Mouse (Mus musculus) midbrain, embryonic 13.5 days (tissue): ENCODE data around the gene Tlx3. TPM values are rescaled to one million over a fixed set of nuclear protein-coding genes. Genes with fewer than 3 reads are reported as not detected.

Experiments used
- ATAC-seq: fragments of 200-750 bp; cut with Nextera tagmentation; 2 replicates; pipeline ENCODE4 v1.8.0; 2017; ENCODE audit warnings: mild to moderate bottlenecking, moderate TSS enrichment, moderate library complexity
- H3K27ac ChIP-seq: fragments of 300-500 bp; sonication (generic); 2 replicates; pipeline ENCODE4 v1.5.1; 2015; ENCODE audit warnings: inconsistent platforms, mild to moderate bottlenecking, moderate library complexity
- H3K27me3 ChIP-seq: fragments of 300-500 bp; sonication (generic); 2 replicates; pipeline ENCODE4 v1.6.1; 2015; ENCODE audit warnings: mild to moderate bottlenecking, inconsistent platforms
- H3K36me3 ChIP-seq: fragments of 300-500 bp; sonication (generic); 2 replicates; pipeline ENCODE4 v1.6.1; 2015; ENCODE audit warnings: mild to moderate bottlenecking, inconsistent platforms
- H3K4me1 ChIP-seq: fragments of 300-500 bp; sonication (generic); replicated peaks from 2 replicates; pipeline ENCODE4 v1.6.1; 2015; ENCODE audit warnings: inconsistent platforms
- H3K4me2 ChIP-seq: fragments of 300-500 bp; sonication (generic); replicated peaks from 2 replicates; pipeline ENCODE4 v1.6.1; 2015; ENCODE audit warnings: moderate library complexity, mild to moderate bottlenecking, inconsistent platforms
- H3K4me3 ChIP-seq: fragments of 300-500 bp; sonication (generic); replicated peaks from 2 replicates; pipeline ENCODE4 v1.5.1; 2015; ENCODE audit warnings: mild to moderate bottlenecking, inconsistent platforms
- H3K9ac ChIP-seq: fragments of 300-500 bp; sonication (generic); replicated peaks from 2 replicates; pipeline ENCODE4 v1.6.1; 2015; ENCODE audit warnings: mild to moderate bottlenecking, inconsistent platforms
- H3K9me3 ChIP-seq: fragments of 300-500 bp; sonication (generic); 2 replicates; pipeline ENCODE4 v1.6.1; 2016; ENCODE audit warnings: mild to moderate bottlenecking, inconsistent platforms
- WGBS: fragments of 180-500 bp; shearing (Covaris S2); methylation state at CpG from one replicate; pipeline ENCODE4 v1.1.7; 2015; 5-methylcytosine and 5-hydroxymethylcytosine counted together
- polyA plus RNA-seq: library from polyadenylated mRNA; unstranded; fragments of >200 nt; fragmentation: Nextera tagmentation; extraction: Ambion mirVana; gene quantifications from 2 replicates; pipeline ENCODE4 v1.2.1, GENCODE M21; 2015

The Tlx3 gene
- 1.3 and 1.8 TPM in 2 replicates for polyA plus RNA-seq

DNA sequence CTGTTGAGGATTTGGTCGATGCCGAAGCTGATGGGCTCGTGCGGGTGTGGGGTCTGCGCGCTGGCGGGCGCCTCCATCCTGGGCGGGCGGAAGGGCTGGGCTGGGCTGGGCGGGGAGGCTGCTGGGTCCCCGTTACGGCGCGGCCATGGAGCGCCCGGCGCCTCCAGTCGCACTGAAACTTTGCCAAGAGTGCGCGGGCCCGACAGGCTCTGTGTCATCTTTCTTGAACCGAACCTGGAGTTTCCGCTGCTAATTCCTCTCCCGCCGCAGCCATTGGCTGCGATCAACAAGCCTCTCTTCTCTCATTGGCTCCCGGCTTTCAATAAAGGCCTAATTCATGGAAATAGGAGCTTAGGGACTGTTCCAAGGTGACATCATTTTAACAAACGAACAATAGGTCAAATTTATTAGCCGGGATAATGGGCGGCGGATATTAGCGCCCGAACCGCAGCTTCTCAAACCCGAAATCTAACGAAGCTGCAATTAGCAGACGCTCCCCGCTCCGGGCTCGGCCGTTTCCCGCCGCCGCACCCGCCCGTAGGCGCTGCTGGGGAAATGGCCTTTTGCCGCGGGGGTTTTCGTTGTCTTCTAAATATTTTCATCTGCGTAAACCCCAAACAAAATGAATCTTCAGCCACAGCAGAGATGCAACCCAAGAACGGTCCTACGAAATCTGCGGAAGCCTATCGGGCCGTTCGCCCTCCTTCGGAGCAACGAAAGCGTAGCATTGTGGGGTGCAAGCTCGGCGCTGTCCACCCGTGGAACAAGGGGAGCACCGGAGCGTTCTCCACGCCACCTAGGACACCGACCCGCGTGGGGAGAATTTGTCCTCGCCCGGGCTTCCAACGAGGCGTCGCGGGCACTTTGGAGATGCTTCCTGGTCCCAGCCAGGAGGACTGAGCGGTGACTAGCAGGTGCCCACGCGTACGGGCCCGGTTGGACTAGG is at the start of gene Tlx3:
TSS of gene Tlx3 (minus strand) at position 207 of the 946 bp plus-strand sequence.
- H3K27me3 ChIP-seq: peaks cover 96% of the 10 kb centered on the region
- WGBS: under 1% methylated on average over 81 of the region's 81 CpGs
- H3K9ac ChIP-seq: peak within 1 kb of the TSS; percentile 32; the same call in 1 of the 2 replicates
- no peak within 1 kb of the TSS for H3K27ac ChIP-seq
- H3K4me1 ChIP-seq: peaks cover 41% of the 10 kb centered on the region
- peak within 1 kb of the TSS; percentile 54 for H3K4me2 ChIP-seq
- H3K9me3 ChIP-seq: no peaks in the 10 kb centered on the region
- peak within 1 kb of the TSS; percentile 36 for H3K4me3 ChIP-seq
- peak; percentile 54 for ATAC-seq
- H3K36me3 ChIP-seq: no peaks in the 10 kb centered on the region

DNA sequence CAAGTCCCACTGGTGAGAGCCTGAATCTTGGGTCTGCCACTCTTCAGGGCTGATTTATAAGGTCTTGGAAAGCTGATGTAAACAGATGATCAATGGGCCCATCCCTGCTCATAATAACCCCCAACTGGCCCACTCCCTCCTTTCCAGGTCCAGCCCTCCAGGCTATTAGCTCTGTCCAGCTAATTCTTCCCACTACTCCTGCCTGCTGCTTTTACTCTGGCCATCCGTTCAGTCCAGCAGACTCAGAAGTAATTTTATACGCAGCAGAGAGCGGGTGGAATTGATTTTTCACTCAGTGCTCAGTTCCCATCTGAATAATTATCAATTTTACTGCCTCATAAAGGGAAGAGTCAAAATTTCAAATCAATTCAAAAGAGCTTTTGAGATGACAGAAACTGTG is 36.9 kb upstream of the Tlx3 start:
- Histone ChIP-seq H3K9me3 (no peaks in the 10 kb centered on the region), H3K4me2 (no peak overlapping the region), H3K4me1 (no peaks in the 10 kb centered on the region), H3K9ac (no peak overlapping the region), H3K27me3 (no peaks in the 10 kb centered on the region), H3K27ac (no peak overlapping the region), H3K36me3 (no peaks in the 10 kb centered on the region), H3K4me3 (no peak overlapping the region)
- no peak for ATAC-seq
- WGBS: 76% methylated on average over 3 of the region's 3 CpGs

DNA sequence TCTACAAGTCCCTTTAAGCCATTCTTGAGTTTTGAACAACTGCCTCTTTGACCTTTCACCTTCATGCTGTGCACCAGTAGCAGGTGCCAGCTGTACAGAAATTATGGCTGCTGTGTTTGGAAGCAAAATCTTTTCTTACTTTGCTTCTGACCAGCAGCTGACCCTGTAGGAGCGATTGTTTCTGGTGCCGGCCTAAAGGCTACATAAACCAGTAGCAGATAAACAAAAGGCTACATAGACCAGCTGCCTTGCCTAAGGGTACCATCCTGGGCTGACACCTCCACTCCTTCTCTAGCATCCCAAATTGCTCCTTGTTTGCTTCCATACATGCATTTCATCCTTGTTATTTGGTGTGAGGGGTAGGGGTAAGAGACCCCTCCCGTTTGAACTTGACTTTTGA is 30.7 kb upstream of the Tlx3 start:
- Histone ChIP-seq H3K36me3 (no peaks in the 10 kb centered on the region), H3K9ac (no peak overlapping the region), H3K4me2 (no peak overlapping the region), H3K4me1 (peaks cover 16% of the 10 kb centered on the region), H3K4me3 (no peak overlapping the region), H3K9me3 (no peaks in the 10 kb centered on the region), H3K27me3 (no peaks in the 10 kb centered on the region), H3K27ac (no peak overlapping the region)
- WGBS: 41% methylated on average over 3 of the region's 3 CpGs
- no peak for ATAC-seq

- Histone ChIP-seq H3K27me3 (no peaks in the 10 kb centered on the region), H3K4me3 (no peak overlapping the region), H3K4me2 (no peak overlapping the region), H3K9me3 (no peaks in the 10 kb centered on the region), H3K27ac (no peak overlapping the region), H3K4me1 (peaks cover 16% of the 10 kb centered on the region), H3K36me3 (no peaks in the 10 kb centered on the region), H3K9ac (no peak overlapping the region)
- 71% methylated on average over 5 of the region's 5 CpGs for whole genome bisulfite sequencing
- no peak for ATAC-seq
These were observed 28.7 kb upstream of the Tlx3 start for GRCm38 (mm10) chr11:33232056-33232455.

GRCm38 (mm10) chr11:33228186-33228585 is 24.8 kb upstream of the Tlx3 start:
- Histone ChIP-seq H3K9ac (no peak overlapping the region), H3K4me3 (no peak overlapping the region), H3K36me3 (no peaks in the 10 kb centered on the region), H3K27ac (no peak overlapping the region), H3K4me1 (peaks cover 6% of the 10 kb centered on the region), H3K4me2 (no peak overlapping the region), H3K27me3 (no peaks in the 10 kb centered on the region), H3K9me3 (no peaks in the 10 kb centered on the region)
- 93% methylated on average over 2 of the region's 2 CpGs for WGBS
- no peak for ATAC-seq

GRCm38 (mm10) chr11:33226516-33226915 is 23.1 kb upstream of the Tlx3 start:
- Histone ChIP-seq H3K36me3 (no peaks in the 10 kb centered on the region), H3K27ac (no peak overlapping the region), H3K27me3 (no peaks in the 10 kb centered on the region), H3K9me3 (no peaks in the 10 kb centered on the region), H3K4me1 (0 out of 2 replicates have a peak, but pooled peaks cover 2% of the 10 kb centered on the region), H3K9ac (no peak overlapping the region), H3K4me3 (no peak overlapping the region), H3K4me2 (no peak overlapping the region)
- WGBS: 80% methylated on average over 8 of the region's 8 CpGs
- no peak for ATAC-seq

DNA sequence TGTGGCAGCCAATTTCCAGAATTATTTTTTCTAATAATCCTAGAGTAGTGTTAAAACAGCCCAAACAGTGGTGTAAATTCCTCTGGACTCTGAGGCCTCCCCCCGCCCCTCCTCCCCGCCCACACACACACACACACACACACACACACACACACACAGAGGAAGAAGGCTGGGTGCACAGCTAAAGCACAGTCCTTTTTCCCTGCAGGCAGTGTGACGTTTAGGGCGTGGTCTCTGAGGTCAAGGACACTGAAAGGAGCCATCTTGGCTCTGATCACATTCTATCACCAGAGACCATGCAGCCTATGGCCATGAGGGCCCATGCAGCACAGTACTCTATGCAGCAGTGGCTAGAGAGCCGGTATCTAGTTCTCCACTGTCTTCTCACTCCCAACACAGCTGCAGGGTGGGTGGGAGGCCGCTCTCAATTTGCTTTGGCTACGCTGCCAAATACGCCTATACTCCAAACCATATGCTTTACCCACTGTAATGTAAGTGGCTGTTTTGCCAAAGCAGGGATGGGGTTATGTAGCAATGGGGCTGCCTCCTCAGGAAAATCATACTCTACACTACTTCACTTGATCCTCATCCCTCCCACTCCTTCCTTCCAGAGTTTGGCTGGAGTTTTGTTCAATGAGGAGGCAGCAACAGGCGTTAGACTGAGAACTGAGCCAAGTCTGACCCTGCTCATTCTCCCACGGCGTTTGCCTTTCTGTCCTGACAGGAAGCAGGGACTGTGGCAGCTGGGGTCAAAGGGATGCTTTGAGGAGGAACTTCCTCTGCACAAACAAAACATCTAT is 18.4 kb upstream of the Tlx3 start:
- Histone ChIP-seq H3K4me1 (0 out of 2 replicates have a peak, but pooled peaks cover 11% of the 10 kb centered on the region), H3K4me3 (no peak overlapping the region), H3K4me2 (no peak overlapping the region), H3K27me3 (no peaks in the 10 kb centered on the region), H3K27ac (no peak overlapping the region), H3K9ac (no peak overlapping the region), H3K9me3 (no peaks in the 10 kb centered on the region), H3K36me3 (no peaks in the 10 kb centered on the region)
- ATAC-seq: no peak
- WGBS: 78% methylated on average over 11 of the region's 11 CpGs

DNA sequence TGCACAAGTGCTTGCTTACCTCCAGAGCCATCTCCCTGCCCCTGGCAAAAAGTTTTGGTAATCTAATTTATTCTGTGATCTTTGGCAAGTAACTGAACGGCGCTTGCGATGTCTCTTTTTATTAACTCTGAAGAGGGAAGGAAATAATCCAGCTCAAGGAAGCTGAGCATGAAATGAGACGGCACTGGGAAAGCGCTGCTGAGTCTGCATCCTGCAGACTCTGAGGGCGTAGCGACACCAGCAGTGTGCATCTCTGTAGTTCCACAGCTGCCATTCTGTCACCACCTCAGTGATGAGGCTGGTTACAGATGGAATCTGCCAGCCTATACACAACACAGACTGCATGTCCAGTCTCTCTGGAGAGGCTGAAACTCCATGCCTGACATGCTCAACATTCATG is 17.4 kb upstream of the Tlx3 start:
- Histone ChIP-seq H3K36me3 (no peaks in the 10 kb centered on the region), H3K27me3 (no peaks in the 10 kb centered on the region), H3K27ac (no peak overlapping the region), H3K9me3 (no peaks in the 10 kb centered on the region), H3K4me1 (0 out of 2 replicates have a peak, but pooled peaks cover 11% of the 10 kb centered on the region), H3K4me2 (no peak overlapping the region), H3K9ac (no peak overlapping the region), H3K4me3 (no peak overlapping the region)
- WGBS: 66% methylated on average over 7 of the region's 7 CpGs
- ATAC-seq: no peak

DNA sequence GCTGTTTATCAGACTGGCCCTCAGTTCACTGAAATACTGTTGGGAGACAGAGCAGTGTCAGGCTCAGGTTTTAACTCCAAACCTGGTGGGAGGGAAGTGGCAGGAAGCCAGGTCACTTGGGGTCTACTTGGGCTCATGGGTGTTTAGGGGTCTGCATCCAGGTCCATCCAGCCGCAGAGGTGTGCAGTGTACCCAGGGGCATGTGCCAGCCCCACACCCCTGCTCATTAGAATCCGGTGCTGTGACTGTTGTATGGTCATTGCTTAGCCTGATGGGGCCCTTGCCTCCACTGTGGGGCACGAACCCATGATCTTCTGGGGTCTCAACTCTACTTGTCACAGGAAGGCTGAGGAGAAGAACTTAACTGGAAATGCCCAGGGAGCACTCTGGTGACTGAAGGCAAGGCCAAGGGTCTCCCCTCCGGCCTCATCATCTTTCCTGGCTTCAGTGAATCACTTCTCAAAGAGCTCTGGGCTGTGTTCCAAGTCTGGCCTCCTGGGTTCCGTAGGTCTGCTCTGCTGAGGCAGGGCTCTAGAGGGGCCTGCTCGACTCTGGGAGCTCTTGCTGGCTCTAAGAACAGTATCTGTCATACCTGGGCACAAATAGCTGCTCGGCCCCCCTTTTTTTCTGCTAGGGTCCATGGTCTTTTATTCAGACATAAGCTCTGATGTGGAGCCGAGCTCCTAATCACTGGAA is 14.1 kb upstream of the Tlx3 start:
- no peak overlapping the region for H3K9ac ChIP-seq
- no peaks in the 10 kb centered on the region for H3K27me3 ChIP-seq
- no peaks in the 10 kb centered on the region for H3K9me3 ChIP-seq
- H3K4me2 ChIP-seq: no peak overlapping the region
- H3K36me3 ChIP-seq: no peaks in the 10 kb centered on the region
- 76% methylated on average over 8 of the region's 8 CpGs for WGBS
- H3K27ac ChIP-seq: no peak overlapping the region
- H3K4me1 ChIP-seq: 0 out of 2 replicates have a peak, but pooled peaks cover 11% of the 10 kb centered on the region
- no peak overlapping the region for H3K4me3 ChIP-seq
- ATAC-seq: no peak

DNA sequence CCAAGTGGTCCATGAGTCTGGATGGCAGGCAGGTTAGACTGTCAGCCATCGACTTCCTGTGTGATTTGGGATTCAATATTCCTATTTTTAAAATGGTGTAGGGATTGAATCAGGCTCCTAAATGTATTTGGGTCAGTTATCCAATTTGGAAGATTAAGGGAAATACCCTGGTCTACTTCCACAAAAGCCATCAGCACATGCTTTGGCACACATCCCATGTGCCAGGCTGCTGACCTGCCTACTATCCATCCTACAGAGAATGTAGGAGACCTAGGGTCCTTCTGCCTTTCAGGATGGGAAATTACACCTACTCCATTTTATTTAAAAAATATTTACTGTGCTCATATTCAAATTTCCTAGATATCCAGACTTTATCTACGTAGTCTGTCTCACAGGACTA is 4.0 kb upstream of the Tlx3 start:
- H3K4me1 ChIP-seq: peaks cover 18% of the 10 kb centered on the region
- no peak overlapping the region for H3K27ac ChIP-seq
- WGBS: 85% methylated on average over 2 of the region's 2 CpGs
- H3K9ac ChIP-seq: no peak overlapping the region
- ATAC-seq: no peak
- no peak overlapping the region for H3K4me2 ChIP-seq
- H3K27me3 ChIP-seq: peaks cover 63% of the 10 kb centered on the region
- no peaks in the 10 kb centered on the region for H3K36me3 ChIP-seq
- no peaks in the 10 kb centered on the region for H3K9me3 ChIP-seq
- no peak overlapping the region for H3K4me3 ChIP-seq

GRCm38 (mm10) chr11:33204966-33205365 is 1.6 kb upstream of the Tlx3 start:
- H3K4me3 ChIP-seq: no peak overlapping the region
- WGBS: 10% methylated on average over 3 of the region's 3 CpGs
- H3K9me3 ChIP-seq: no peaks in the 10 kb centered on the region
- H3K4me1 ChIP-seq: peaks cover 39% of the 10 kb centered on the region
- no peaks in the 10 kb centered on the region for H3K36me3 ChIP-seq
- no peak overlapping the region for H3K27ac ChIP-seq
- no peak for ATAC-seq
- H3K4me2 ChIP-seq: no peak overlapping the region
- no peak overlapping the region for H3K9ac ChIP-seq
- peaks cover 87% of the 10 kb centered on the region for H3K27me3 ChIP-seq
